Mouse (Mus musculus) intestine, embryonic 14.5 days (tissue): ENCODE results near the gene Lamc2. TPM values are rescaled to one million over a fixed set of nuclear protein-coding genes. Genes with fewer than 3 reads are reported as not detected.

Source experiments
- ATAC-seq: fragments of 200-750 bp; cut with Nextera tagmentation; replicated peaks from 2 replicates; pipeline ENCODE4 v1.8.0; 2017; ENCODE audit warnings: low read depth, moderate number of reproducible peaks, moderate TSS enrichment, moderate library complexity; ENCODE audit not compliant: low FRiP score, low TSS enrichment
- DNase-seq: peaks from one replicate; pipeline ENCODE4 v3.0.0-alpha.2; 2018; ENCODE audit warnings: low spot score
- H3K27ac ChIP-seq: fragments of 300-500 bp; sonication (generic); 2 replicates; pipeline ENCODE4 v1.5.1; 2014; ENCODE audit warnings: low read depth, mild to moderate bottlenecking, control low read depth
- H3K27me3 ChIP-seq: fragments of 300-500 bp; sonication (generic); replicated peaks from 2 replicates; pipeline ENCODE4 v1.6.1; 2014; ENCODE audit warnings: low read length, control low read depth; ENCODE audit not compliant: control insufficient read depth, insufficient read depth
- H3K36me3 ChIP-seq: fragments of 300-500 bp; sonication (generic); 2 replicates; pipeline ENCODE4 v1.6.1; 2014; ENCODE audit warnings: low read length, control low read depth; ENCODE audit not compliant: control insufficient read depth, insufficient read depth
- H3K4me1 ChIP-seq: fragments of 300-500 bp; sonication (generic); replicated peaks from 2 replicates; pipeline ENCODE4 v1.6.1; 2014; ENCODE audit warnings: low read length, control low read depth, mixed read lengths; ENCODE audit not compliant: control insufficient read depth, insufficient read depth
- H3K4me2 ChIP-seq: fragments of 300-500 bp; sonication (generic); 2 replicates; pipeline ENCODE4 v1.6.1; 2014; ENCODE audit warnings: low read length
- H3K4me3 ChIP-seq: fragments of 300-500 bp; sonication (generic); 2 replicates; pipeline ENCODE4 v1.5.1; 2014; ENCODE audit warnings: low read depth, low read length, control low read depth, mixed read lengths
- H3K9ac ChIP-seq: fragments of 300-500 bp; sonication (generic); 2 replicates; pipeline ENCODE4 v1.6.1; 2014; ENCODE audit warnings: mild to moderate bottlenecking, low read length
- H3K9me3 ChIP-seq: fragments of 300-500 bp; sonication (generic); 2 replicates; pipeline ENCODE4 v1.6.1; 2016; ENCODE audit warnings: low read length, control low read depth; ENCODE audit not compliant: control insufficient read depth
- WGBS: fragments of 180-500 bp; shearing (Covaris S2); extraction: QIAGEN DNeasy Blood & Tissue Kit; methylation state at CpG from one replicate; pipeline ENCODE4 v1.1.7; 2014; 5-methylcytosine and 5-hydroxymethylcytosine counted together
- polyA plus RNA-seq: library from polyadenylated mRNA; unstranded; fragments of >200 nt; fragmentation: Nextera tagmentation; extraction: Ambion mirVana; gene quantifications from 2 replicates; pipeline ENCODE4 v1.2.1, GENCODE M21; 2014

The Lamc2 gene
- polyA plus RNA-seq, 1 experiment from 2014 or later: 9.2 TPM

GRCm38 (mm10) chr1:153101327-153101880, 84.8 kb downstream of the Lamc2 start:
- H3K27me3 ChIP-seq: no peaks in the 10 kb centered on the region
- peak overlapping the region; percentile 51 for H3K27ac ChIP-seq
- H3K9ac ChIP-seq: no peak overlapping the region
- H3K4me2 ChIP-seq: peak overlapping the region; percentile 13; the same call in 1 of the 2 replicates
- 17% methylated on average over 9 of the region's 9 CpGs for WGBS
- H3K4me1 ChIP-seq: peaks cover 4% of the 10 kb centered on the region; the same call in 1 of the 2 replicates
- H3K9me3 ChIP-seq: no peaks in the 10 kb centered on the region
- ATAC-seq (0 out of 2 replicates have a peak, but pooled peaks have one; percentile 36), DNase-seq (peak; percentile 69)
- H3K4me3 ChIP-seq: no peak overlapping the region
- no peaks in the 10 kb centered on the region for H3K36me3 ChIP-seq

DNA sequence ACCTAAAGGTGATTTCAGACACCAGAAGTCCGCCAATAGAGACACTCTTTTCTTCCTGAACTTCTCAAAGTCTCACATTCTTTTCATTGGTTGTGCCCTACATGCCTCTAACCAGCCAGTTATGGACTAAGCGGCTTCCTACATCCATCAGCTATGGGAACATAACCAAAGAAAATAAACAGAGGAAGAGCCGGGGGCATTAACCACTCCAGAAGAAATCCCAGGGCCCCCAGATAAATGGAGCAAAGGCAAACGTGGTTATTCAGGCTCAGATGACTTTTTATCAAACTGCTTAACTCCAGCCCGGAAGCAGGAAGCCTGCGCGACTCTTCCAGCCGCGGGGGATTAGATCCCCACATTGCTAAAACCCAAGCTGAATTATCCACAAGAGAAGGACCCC, 85.3 kb downstream of the Lamc2 start:
- peak; percentile 54 for DNase-seq
- Histone ChIP-seq H3K4me1 (peaks cover 4% of the 10 kb centered on the region; the same call in 1 of the 2 replicates), H3K9me3 (no peaks in the 10 kb centered on the region), H3K4me3 (no peak overlapping the region), H3K27ac (peak overlapping the region; percentile 51), H3K4me2 (peak overlapping the region; percentile 13; the same call in 1 of the 2 replicates), H3K9ac (no peak overlapping the region), H3K36me3 (no peaks in the 10 kb centered on the region), H3K27me3 (no peaks in the 10 kb centered on the region)
- no peak for ATAC-seq
- WGBS: 21% methylated on average over 9 of the region's 9 CpGs

DNA sequence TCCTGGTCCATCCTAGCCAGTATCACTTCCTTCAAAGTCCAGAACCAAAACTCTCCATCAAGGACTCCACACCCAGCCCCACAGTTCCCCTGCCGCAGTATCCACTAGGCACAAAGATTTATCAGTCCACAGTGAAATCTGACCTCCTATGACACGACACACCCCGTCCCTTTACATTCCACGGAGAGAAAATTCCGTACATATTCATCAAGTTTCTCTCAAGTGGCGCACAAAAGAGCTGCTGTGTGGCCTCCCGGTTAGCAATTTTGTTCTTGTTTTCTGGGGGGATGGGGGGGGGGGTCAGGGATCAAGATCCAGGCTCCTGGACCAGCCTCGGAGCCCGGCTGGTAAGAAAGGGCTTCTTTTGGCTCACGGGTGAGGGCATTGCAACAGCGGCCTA, 87.7 kb downstream of the Lamc2 start:
- H3K4me1 ChIP-seq: 0 out of 2 replicates have a peak, but pooled peaks cover 4% of the 10 kb centered on the region
- WGBS: 50% methylated on average over 11 of the region's 11 CpGs
- H3K9me3 ChIP-seq: no peaks in the 10 kb centered on the region
- ATAC-seq (no peak), DNase-seq (no peak)
- no peak overlapping the region for H3K4me3 ChIP-seq
- H3K4me2 ChIP-seq: no peak overlapping the region
- H3K27ac ChIP-seq: no peak overlapping the region
- H3K27me3 ChIP-seq: no peaks in the 10 kb centered on the region
- no peaks in the 10 kb centered on the region for H3K36me3 ChIP-seq
- H3K9ac ChIP-seq: no peak overlapping the region

DNA sequence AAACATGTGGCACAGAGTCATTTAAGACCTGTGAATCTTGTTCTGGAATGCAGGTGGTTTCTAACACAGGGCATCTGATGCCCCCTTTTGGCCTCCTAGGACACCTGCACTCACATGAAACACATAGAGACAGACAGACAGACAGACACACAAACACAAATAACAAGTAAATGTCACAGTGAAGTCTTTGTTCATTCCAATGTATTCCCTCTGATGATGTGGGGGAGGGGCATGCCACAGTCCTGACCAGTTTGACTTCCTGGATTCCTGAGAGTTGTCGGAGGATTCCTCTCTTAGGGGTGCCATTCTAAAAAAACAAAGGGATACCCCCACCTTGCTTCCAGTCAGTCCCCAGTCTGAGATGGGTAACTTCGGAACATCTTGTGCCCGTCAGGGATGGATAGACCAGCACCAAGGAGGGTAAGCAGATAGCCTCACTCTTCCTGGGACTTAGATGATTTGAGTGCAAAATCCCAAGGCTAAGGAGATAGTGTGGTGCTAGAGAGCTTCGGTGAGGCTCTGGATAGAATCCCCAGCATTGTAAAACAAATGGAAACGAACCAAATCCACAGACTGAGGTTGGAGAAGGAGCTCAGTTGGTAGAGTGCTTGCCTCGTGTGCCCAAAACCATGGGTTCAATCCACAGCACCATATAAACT, 89.1 kb downstream of the Lamc2 start:
- DNase-seq (no peak), ATAC-seq (no peak)
- WGBS: 92% methylated on average over 6 of the region's 6 CpGs
- Histone ChIP-seq H3K4me2 (no peak overlapping the region), H3K27me3 (no peaks in the 10 kb centered on the region), H3K9me3 (no peaks in the 10 kb centered on the region), H3K4me1 (0 out of 2 replicates have a peak, but pooled peaks cover 4% of the 10 kb centered on the region), H3K4me3 (no peak overlapping the region), H3K9ac (no peak overlapping the region), H3K36me3 (no peaks in the 10 kb centered on the region), H3K27ac (no peak overlapping the region)

DNA sequence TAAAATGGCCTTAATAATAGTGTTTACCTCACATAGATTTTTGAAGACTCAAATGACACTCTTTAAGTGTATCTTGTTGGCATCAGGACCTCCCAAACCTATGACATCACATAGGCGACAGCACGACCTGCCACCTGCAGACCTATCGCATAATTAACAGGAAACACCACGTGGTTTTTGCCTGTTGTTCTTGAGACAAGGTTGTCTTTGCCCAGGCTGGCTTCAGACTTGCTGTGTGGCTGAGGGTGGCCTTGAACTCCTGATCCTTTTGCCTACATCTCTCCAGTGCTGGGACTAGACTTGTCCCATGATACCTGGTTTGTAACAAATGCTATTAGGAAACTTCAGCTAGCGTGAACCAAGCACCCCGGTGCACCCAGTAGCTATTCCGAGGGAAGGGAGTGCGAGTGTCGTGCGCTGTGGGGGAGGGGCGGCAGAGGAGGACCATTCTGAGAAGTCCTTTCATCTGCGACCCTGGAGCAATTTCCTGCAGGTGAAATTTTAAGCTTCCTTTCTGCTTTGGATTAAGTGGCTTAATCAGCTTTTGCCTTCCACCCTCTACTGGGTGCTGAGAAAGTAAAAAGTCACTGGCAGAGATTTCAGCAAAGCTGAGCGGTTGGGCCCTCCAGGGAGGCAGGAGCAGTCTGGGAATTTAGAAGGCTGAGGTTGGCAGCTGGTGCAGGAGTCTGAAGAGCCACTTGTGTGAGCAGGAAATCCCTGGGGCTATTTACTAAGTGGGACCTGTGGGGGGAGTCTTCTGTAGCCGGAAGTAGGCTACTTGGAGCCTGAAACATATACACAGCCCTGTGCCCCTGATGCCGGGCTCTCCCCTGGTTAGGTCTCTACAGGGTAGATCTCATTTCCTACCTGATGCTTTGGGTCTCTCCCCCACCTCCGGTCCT, 90.2 kb downstream of the Lamc2 start:
- WGBS: 27% methylated on average over 16 of the region's 16 CpGs
- H3K36me3 ChIP-seq: no peaks in the 10 kb centered on the region
- no peaks in the 10 kb centered on the region for H3K27me3 ChIP-seq
- DNase-seq (no peak), ATAC-seq (no peak)
- H3K4me2 ChIP-seq: no peak overlapping the region
- H3K27ac ChIP-seq: no peak overlapping the region
- no peaks in the 10 kb centered on the region for H3K9me3 ChIP-seq
- H3K4me3 ChIP-seq: no peak overlapping the region
- peaks cover 9% of the 10 kb centered on the region; the same call in 1 of the 2 replicates for H3K4me1 ChIP-seq
- H3K9ac ChIP-seq: no peak overlapping the region

- no peak for DNase-seq
- H3K27me3 ChIP-seq: no peaks in the 10 kb centered on the region
- no peaks in the 10 kb centered on the region for H3K36me3 ChIP-seq
- H3K9me3 ChIP-seq: no peaks in the 10 kb centered on the region
- no peak overlapping the region for H3K4me3 ChIP-seq
- ATAC-seq: no peak
- no peak overlapping the region for H3K27ac ChIP-seq
- WGBS: 69% methylated on average over 6 of the region's 6 CpGs
- H3K9ac ChIP-seq: no peak overlapping the region
- H3K4me1 ChIP-seq: peaks cover 9% of the 10 kb centered on the region; the same call in 1 of the 2 replicates
- H3K4me2 ChIP-seq: no peak overlapping the region
Observed at GRCm38 (mm10) chr1:153095328-153095727, 90.9 kb downstream of the Lamc2 start.

- Histone ChIP-seq H3K4me1 (peaks cover 9% of the 10 kb centered on the region; the same call in 1 of the 2 replicates), H3K4me2 (no peak overlapping the region), H3K9me3 (no peaks in the 10 kb centered on the region), H3K36me3 (no peaks in the 10 kb centered on the region), H3K9ac (no peak overlapping the region), H3K4me3 (no peak overlapping the region), H3K27me3 (no peaks in the 10 kb centered on the region), H3K27ac (no peak overlapping the region)
- DNase-seq (no peak), ATAC-seq (no peak)
- WGBS: 54% methylated on average over 12 of the region's 12 CpGs
Observed at GRCm38 (mm10) chr1:153094226-153095076, 91.8 kb downstream of the Lamc2 start.

GRCm38 (mm10) chr1:153093581-153093980, 92.7 kb downstream of the Lamc2 start:
- WGBS: 71% methylated on average over 4 of the region's 4 CpGs

More at GRCm38 (mm10) chr1:153093581-153093980, 92.7 kb downstream of the Lamc2 start:
- Histone ChIP-seq H3K4me1 (peaks cover 9% of the 10 kb centered on the region; the same call in 1 of the 2 replicates), H3K4me2 (no peak overlapping the region), H3K36me3 (no peaks in the 10 kb centered on the region), H3K9me3 (no peaks in the 10 kb centered on the region), H3K9ac (no peak overlapping the region), H3K4me3 (no peak overlapping the region), H3K27ac (no peak overlapping the region), H3K27me3 (no peaks in the 10 kb centered on the region)
- ATAC-seq (no peak), DNase-seq (no peak)
